Mouse (Mus musculus) bone marrow, adult 2 months (tissue): Measurements from ENCODE around the gene Uso1.

Experiments
- CTCF ChIP-seq: fragments of 200-500 bp; IDR thresholded peaks from 2 replicates; pipeline ENCODE4 v1.5.1; 2011; ENCODE audit warnings: low read length, control low read depth; ENCODE audit not compliant: control insufficient read depth, insufficient read depth
- POLR2A ChIP-seq: fragments of 200-500 bp; IDR thresholded peaks from 2 replicates; pipeline ENCODE4 v1.6.1; 2011; ENCODE audit warnings: low read depth, mild to moderate bottlenecking, control low read depth, low read length, borderline replicate concordance; ENCODE audit not compliant: control insufficient read depth

GRCm38 (mm10) chr5:92149330-92149982 lies 11.7 kb downstream of the Uso1 start:
- TF ChIP-seq CTCF (no peak), POLR2A (no peak)
